Mouse (Mus musculus) CH12.LX (cell line): ENCODE results near the gene Gsta3. TPM values are rescaled to one million over a fixed set of nuclear protein-coding genes. Genes with fewer than 3 reads are reported as not detected.

ENCODE experiments used
- DNase-seq: peaks from one replicate; pipeline ENCODE4 v3.0.0-alpha.2; 2013; ENCODE audit errors: extremely low read depth
- H3K27ac ChIP-seq: 2 replicates; pipeline ENCODE4 v1.5.1; 2012; ENCODE audit warnings: low read depth, mild to moderate bottlenecking, control low read depth, moderate library complexity; ENCODE audit not compliant: insufficient read depth
- H3K27me3 ChIP-seq: replicated peaks from 2 replicates; pipeline ENCODE3; 2012; ENCODE audit warnings: inconsistent platforms
- H3K36me3 ChIP-seq, 2 experiments: replicated peaks in 1 of 2; 2 replicates each; pipeline versions ENCODE3 to v1.6.1; 2012; ENCODE audit warnings: inconsistent platforms in 1 of 2, low read length in 1 of 2, mild to moderate bottlenecking in 1 of 2, mixed read lengths in 1 of 2, moderate library complexity in 1 of 2; ENCODE audit not compliant: control insufficient read depth in 1 of 2, insufficient read depth in 1 of 2
- H3K4me1 ChIP-seq, 2 experiments: 2 replicates each; pipeline ENCODE4 v1.6.1; 2012; ENCODE audit warnings: inconsistent platforms in 1 of 2, moderate library complexity in 1 of 2; ENCODE audit not compliant: insufficient read depth in 2 of 2, control insufficient read depth in 1 of 2
- H3K4me2 ChIP-seq: 2 replicates; pipeline ENCODE4 v1.6.1; 2012; ENCODE audit warnings: low read depth, mild to moderate bottlenecking, control low read depth; ENCODE audit not compliant: poor library complexity, insufficient read depth, severe bottlenecking
- H3K4me3 ChIP-seq, 3 experiments: fragments of 150-350 bp in 1 of 3; sonication (generic) in 1 of 3; replicated peaks in 1 of 3; 2 replicates each; pipeline versions ENCODE3 to v1.5.1; 2011 to 2012; ENCODE audit warnings: low read depth in 2 of 3, low read length in 2 of 3, mild to moderate bottlenecking in 2 of 3, moderate library complexity in 2 of 3, control low read depth in 1 of 3, improper control_type of control experiment in 1 of 3, inconsistent platforms in 1 of 3, mixed read lengths in 1 of 3; ENCODE audit not compliant: poor library complexity in 1 of 3
- H3K79me2 ChIP-seq: replicated peaks from 2 replicates; pipeline ENCODE4 v1.6.1; 2012; ENCODE audit warnings: mild to moderate bottlenecking, moderate library complexity; ENCODE audit not compliant: control insufficient read depth, poor library complexity, insufficient read depth, severe bottlenecking; ENCODE audit errors: extremely low read depth
- H3K9ac ChIP-seq: 2 replicates; pipeline ENCODE4 v1.6.1; 2012; ENCODE audit warnings: low read depth, mild to moderate bottlenecking, control low read depth, moderate library complexity; ENCODE audit not compliant: insufficient read depth
- H3K9me3 ChIP-seq: replicated peaks from 2 replicates; pipeline ENCODE3; 2012; ENCODE audit warnings: low read length, inconsistent platforms, mixed read lengths
- BHLHE40 ChIP-seq: IDR thresholded peaks from 2 replicates; pipeline ENCODE4 v1.6.1; 2011; ENCODE audit warnings: mild to moderate bottlenecking, low read depth, low read length, improper control_type of control experiment
- CHD1 ChIP-seq: IDR thresholded peaks from 2 replicates; pipeline ENCODE4 v1.6.1; 2012; ENCODE audit warnings: low read depth, low read length, improper control_type of control experiment, inconsistent platforms
- CHD2 ChIP-seq: IDR thresholded peaks from 2 replicates; pipeline ENCODE4 v1.6.1; 2011; ENCODE audit warnings: low read length, improper control_type of control experiment
- CTCF ChIP-seq, 2 experiments: IDR thresholded peaks in 1 of 2; conservative IDR thresholded peaks in 1 of 2; 2 replicates each; pipeline ENCODE4 v1.5.1; 2011 to 2012; ENCODE audit warnings: low read depth in 2 of 2, low read length in 2 of 2, improper control_type of control experiment in 1 of 2, inconsistent platforms in 1 of 2, mild to moderate bottlenecking in 1 of 2, moderate library complexity in 1 of 2
- ELF1 ChIP-seq: IDR thresholded peaks from 2 replicates; pipeline ENCODE4 v1.6.1; 2014; ENCODE audit warnings: low read depth, mild to moderate bottlenecking, inconsistent platforms, low read length, improper control_type of control experiment
- EP300 ChIP-seq: IDR thresholded peaks from 2 replicates; pipeline ENCODE4 v1.6.1; 2011; ENCODE audit warnings: low read length, improper control_type of control experiment
- ETS1 ChIP-seq: conservative IDR thresholded peaks from 2 replicates; pipeline ENCODE4 v1.6.1; 2012; ENCODE audit warnings: low read depth, mild to moderate bottlenecking, inconsistent platforms, low read length, improper control_type of control experiment, moderate library complexity
- HCFC1 ChIP-seq: IDR thresholded peaks from 2 replicates; pipeline ENCODE4 v1.6.1; 2012; ENCODE audit warnings: low read depth, mild to moderate bottlenecking, inconsistent platforms, low read length, improper control_type of control experiment
- IRF4 ChIP-seq: IDR thresholded peaks from 2 replicates; pipeline ENCODE4 v1.6.1; 2014; ENCODE audit warnings: low read depth, mild to moderate bottlenecking, inconsistent platforms, low read length, improper control_type of control experiment
- JUN ChIP-seq: IDR thresholded peaks from 2 replicates; pipeline ENCODE4 v1.6.1; 2011; ENCODE audit warnings: low read depth, mild to moderate bottlenecking, low read length, improper control_type of control experiment, moderate library complexity; ENCODE audit not compliant: insufficient read depth
- JUND ChIP-seq: conservative IDR thresholded peaks from 2 replicates; pipeline ENCODE4 v1.6.1; 2011; ENCODE audit warnings: low read depth, low read length, improper control_type of control experiment
- KAT2A ChIP-seq: IDR thresholded peaks from 2 replicates; pipeline ENCODE4 v1.6.1; 2012; ENCODE audit warnings: low read length, improper control_type of control experiment, inconsistent platforms; ENCODE audit not compliant: insufficient replicate concordance
- MEF2A ChIP-seq: IDR thresholded peaks from 2 replicates; pipeline ENCODE4 v1.6.1; 2014; ENCODE audit warnings: low read depth, mild to moderate bottlenecking, inconsistent platforms, low read length, improper control_type of control experiment, borderline replicate concordance
- MXI1 ChIP-seq: IDR thresholded peaks from 2 replicates; pipeline ENCODE4 v1.6.1; 2011; ENCODE audit warnings: mild to moderate bottlenecking, low read depth, low read length, improper control_type of control experiment
- NELFE ChIP-seq: IDR thresholded peaks from 2 replicates; pipeline ENCODE4 v1.6.1; 2011; ENCODE audit warnings: low read depth, low read length, improper control_type of control experiment
- PAX5 ChIP-seq: IDR thresholded peaks from 2 replicates; pipeline ENCODE4 v1.6.1; 2012; ENCODE audit warnings: low read length, inconsistent platforms, mixed read lengths
- POLR2AphosphoS2 ChIP-seq: IDR thresholded peaks from 2 replicates; pipeline ENCODE4 v1.6.1; 2011; ENCODE audit warnings: low read depth, low read length, improper control_type of control experiment
- RAD21 ChIP-seq: IDR thresholded peaks from 2 replicates; pipeline ENCODE4 v1.6.1; 2011; ENCODE audit warnings: low read depth, mild to moderate bottlenecking, low read length, improper control_type of control experiment, moderate library complexity
- SIN3A ChIP-seq: IDR thresholded peaks from 2 replicates; pipeline ENCODE4 v1.6.1; 2012; ENCODE audit warnings: low read length, improper control_type of control experiment, inconsistent platforms
- SMC3 ChIP-seq: IDR thresholded peaks from 2 replicates; pipeline ENCODE4 v1.6.1; 2011; ENCODE audit warnings: low read depth, low read length, improper control_type of control experiment
- TBP ChIP-seq: conservative IDR thresholded peaks from 2 replicates; pipeline ENCODE4 v1.6.1; 2011; ENCODE audit warnings: low read depth, low read length, improper control_type of control experiment
- TCF12 ChIP-seq: IDR thresholded peaks from 2 replicates; pipeline ENCODE4 v1.6.1; 2014; ENCODE audit warnings: low read depth, mild to moderate bottlenecking, inconsistent platforms, low read length, improper control_type of control experiment
- USF1 ChIP-seq: IDR thresholded peaks from 2 replicates; pipeline ENCODE4 v1.6.1; 2014; ENCODE audit warnings: low read depth, mild to moderate bottlenecking, inconsistent platforms, low read length, improper control_type of control experiment
- ZKSCAN1 ChIP-seq: IDR thresholded peaks from 2 replicates; pipeline ENCODE4 v1.6.1; 2012; ENCODE audit warnings: low read depth, inconsistent platforms, low read length, improper control_type of control experiment, borderline replicate concordance
- dilution Hi-C: fragments of 300-500 bp; cut with MboI; formaldehyde crosslinking; loops from 2 replicates; pipeline ENCODE4 v1.14.3; 2020; ENCODE audit warnings: low sequenced_read_pairs; ENCODE audit not compliant: extremely low pct_unique_long_range_greater_than_20kb, extremely low pct_ligation_motif_present
- in situ Hi-C: fragments of 300-500 bp; cut with MboI; formaldehyde crosslinking; loops from 3 replicates; pipeline ENCODE4 v1.14.3; 2019; ENCODE audit warnings: low sequenced_read_pairs, low pct_ligation_motif_present, low pct_unique_long_range_greater_than_20kb, mixed read lengths
- polyA plus RNA-seq: library from polyadenylated mRNA; unstranded; fragments of >175 nt; gene quantifications from 2 replicates; pipeline ENCODE4 v1.2.1, GENCODE M21; 2012; ENCODE audit warnings: low read depth; ENCODE audit not compliant: insufficient read length
- total RNA-seq, 2 experiments: library from RNA; depleted of rRNA; stranded (reverse); fragments of 300-350 nt in 1 of 2; fragments of >200 nt in 1 of 2; gene quantifications; 2 replicates each; pipeline ENCODE4 v1.2.3; 2012 to 2014

Gsta3 gene
- total and polyA plus RNA-seq, 3 experiments, result not detected

- Histone ChIP-seq H3K9ac (no peak overlapping the region), H3K79me2 (no peaks in the 10 kb centered on the region), H3K4me3 (no peak overlapping the region), H3K36me3 (no peaks in the 10 kb centered on the region), H3K4me1 (no peaks in the 10 kb centered on the region), H3K27ac (no peak overlapping the region), H3K4me2 (peak overlapping the region; percentile 75), H3K27me3 (no peaks in the 10 kb centered on the region), H3K9me3 (no peaks in the 10 kb centered on the region)
- TF ChIP-seq RAD21 (peak; percentile 52), CTCF (conservative IDR thresholded peaks at IDR 0.05 in 1 of 2, IDR thresholded peaks at IDR 0.05 in 1 of 2; ENCODE audit: low read depth in 2 of 2, low read length in 2 of 2) (peak; percentile 17 to 64), CHD1 (no peak), SMC3 (peak; percentile 44), BHLHE40 (no peak), IRF4 (no peak), HCFC1 (no peak), USF1 (no peak)
- in situ Hi-C loops, result no loop called here
- dilution Hi-C loops, result no loop called here
- DNase-seq, result peak; percentile 51
Measured at GRCm38 (mm10) chr1:21271343-21272055, 31.1 kb downstream of the Gsta3 start.

GRCm38 (mm10) chr1:21272056-21272431, 31.7 kb downstream of the Gsta3 start:
- no peaks in the 10 kb centered on the region for H3K79me2 ChIP-seq
- no peaks in the 10 kb centered on the region for H3K4me1 ChIP-seq
- no peak overlapping the region for H3K27ac ChIP-seq
- DNase-seq, result no peak
- no peaks in the 10 kb centered on the region for H3K9me3 ChIP-seq
- H3K9ac ChIP-seq, result no peak overlapping the region
- no peaks in the 10 kb centered on the region for H3K27me3 ChIP-seq
- no peak for TF ChIP-seq SIN3A
- TF ChIP-seq CHD1, result no peak
- no peak for TF ChIP-seq PAX5
- TF ChIP-seq RAD21, result no peak
- no peak for TF ChIP-seq SMC3
- TF ChIP-seq ZKSCAN1, result no peak
- no peak for TF ChIP-seq JUND
- no peak for TF ChIP-seq EP300
- TF ChIP-seq KAT2A, result no peak
- TF ChIP-seq POLR2AphosphoS2, result no peak
- no peak for TF ChIP-seq NELFE
- no peak for TF ChIP-seq ETS1
- TF ChIP-seq MEF2A, result no peak
- no peak for TF ChIP-seq CHD2
- no peak for TF ChIP-seq TBP
- TF ChIP-seq ELF1, result no peak
- TF ChIP-seq BHLHE40, result no peak
- no peak for TF ChIP-seq TCF12
- TF ChIP-seq JUN, result no peak
- TF ChIP-seq MXI1, result no peak
- no peaks in the 10 kb centered on the region for H3K36me3 ChIP-seq
- in situ Hi-C loops (no loop called here), dilution Hi-C loops (no loop called here)
- H3K4me2 ChIP-seq, result peak overlapping the region; percentile 75; the same call in 1 of the 2 replicates
- H3K4me3 ChIP-seq, result no peak overlapping the region
